Mouse (Mus musculus) urinary bladder, adult 18-20 months (tissue): Measurements from ENCODE around the gene Usp39.

Source experiments
- DNase-seq, 2 experiments: peaks; one replicate each; pipeline ENCODE4 v3.0.0; 2022; ENCODE audit warnings: low spot score in 2 of 2, mixed read lengths in 2 of 2

Usp39 gene

DNA sequence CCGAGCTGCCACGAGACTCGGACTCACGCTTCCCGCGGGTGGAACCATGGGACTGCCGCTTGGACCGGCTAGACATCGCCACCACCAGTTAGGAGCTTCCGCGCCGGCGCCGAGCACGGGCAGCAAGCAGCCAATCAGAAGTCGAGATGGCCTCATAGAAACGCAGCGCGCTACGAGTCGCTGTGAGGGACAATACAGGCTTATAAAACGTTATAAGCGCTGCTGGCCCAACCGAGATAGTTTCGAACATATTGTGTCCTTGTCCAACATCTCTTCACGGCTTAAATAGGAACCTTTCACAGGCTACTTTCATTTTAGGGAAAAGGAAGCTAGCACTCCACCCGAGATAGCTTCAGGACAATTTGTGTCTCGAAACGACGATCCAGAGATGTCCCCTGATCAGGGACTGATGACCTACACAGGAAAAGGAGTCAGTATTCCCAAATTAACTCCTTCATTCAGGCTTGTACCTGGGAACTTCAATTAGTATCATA lies at the start of gene Usp39:
Gene Usp39 (minus strand): TSS at position 111 of the 494 bp plus-strand sequence.
- peak; percentile 81 to 87 for DNase-seq

DNA sequence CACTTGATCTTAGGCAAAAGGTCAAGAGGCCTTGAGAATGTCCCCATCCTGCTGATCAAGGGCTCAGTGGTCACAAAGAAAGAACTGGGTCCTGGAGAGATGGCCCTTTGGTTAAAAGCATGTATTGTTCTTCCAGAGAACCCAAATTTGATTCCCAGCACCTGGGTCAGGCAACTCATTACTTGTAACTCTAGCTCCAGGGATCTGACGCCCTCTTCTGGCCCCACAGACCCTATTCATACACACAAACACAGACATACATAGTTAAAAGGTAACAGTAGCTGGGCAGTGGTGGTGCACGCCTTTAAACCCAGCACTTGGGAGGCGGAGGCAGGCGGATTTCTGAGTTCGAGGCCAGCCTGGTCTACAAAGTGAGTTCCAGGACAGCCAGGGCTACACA lies 47.4 kb upstream of the Usp39 start:
- no peak for DNase-seq

DNA sequence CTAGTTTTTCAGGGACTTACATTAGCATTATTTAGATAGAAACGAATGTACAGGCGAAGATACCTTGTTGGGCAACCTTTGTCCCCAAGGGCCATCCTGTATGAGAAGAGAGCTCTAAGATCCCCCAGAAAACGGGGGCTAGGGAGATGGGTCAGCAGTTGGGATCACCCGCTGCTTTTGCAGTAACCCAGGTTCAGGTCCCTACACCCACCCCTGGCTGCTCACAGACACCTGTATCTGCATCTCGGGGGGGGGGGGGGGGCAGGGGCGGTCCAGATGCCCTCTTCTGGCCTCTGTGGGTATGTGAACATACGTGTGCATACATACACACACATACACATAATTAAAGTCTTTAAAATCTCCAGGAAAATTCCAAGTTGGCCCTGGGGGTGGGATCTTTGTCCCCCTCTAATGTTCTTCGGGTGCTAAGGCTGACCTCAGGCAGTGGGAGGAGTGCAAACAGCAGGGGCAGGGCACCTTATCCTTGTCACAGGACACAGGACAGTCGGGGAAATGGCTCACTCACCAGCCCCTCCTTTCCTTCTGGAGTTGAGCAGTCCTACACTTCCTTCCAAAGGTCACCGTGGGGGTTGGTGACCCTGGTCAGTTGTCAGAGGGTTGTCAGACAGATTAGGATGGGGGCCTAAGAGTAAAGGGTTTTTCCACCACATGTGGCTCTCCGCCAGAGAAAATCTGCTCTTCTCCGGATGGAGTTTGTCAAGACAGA lies 46.0 kb upstream of the Usp39 start:
- peak in 1 of 2 experiments; percentile 37 for DNase-seq

DNA sequence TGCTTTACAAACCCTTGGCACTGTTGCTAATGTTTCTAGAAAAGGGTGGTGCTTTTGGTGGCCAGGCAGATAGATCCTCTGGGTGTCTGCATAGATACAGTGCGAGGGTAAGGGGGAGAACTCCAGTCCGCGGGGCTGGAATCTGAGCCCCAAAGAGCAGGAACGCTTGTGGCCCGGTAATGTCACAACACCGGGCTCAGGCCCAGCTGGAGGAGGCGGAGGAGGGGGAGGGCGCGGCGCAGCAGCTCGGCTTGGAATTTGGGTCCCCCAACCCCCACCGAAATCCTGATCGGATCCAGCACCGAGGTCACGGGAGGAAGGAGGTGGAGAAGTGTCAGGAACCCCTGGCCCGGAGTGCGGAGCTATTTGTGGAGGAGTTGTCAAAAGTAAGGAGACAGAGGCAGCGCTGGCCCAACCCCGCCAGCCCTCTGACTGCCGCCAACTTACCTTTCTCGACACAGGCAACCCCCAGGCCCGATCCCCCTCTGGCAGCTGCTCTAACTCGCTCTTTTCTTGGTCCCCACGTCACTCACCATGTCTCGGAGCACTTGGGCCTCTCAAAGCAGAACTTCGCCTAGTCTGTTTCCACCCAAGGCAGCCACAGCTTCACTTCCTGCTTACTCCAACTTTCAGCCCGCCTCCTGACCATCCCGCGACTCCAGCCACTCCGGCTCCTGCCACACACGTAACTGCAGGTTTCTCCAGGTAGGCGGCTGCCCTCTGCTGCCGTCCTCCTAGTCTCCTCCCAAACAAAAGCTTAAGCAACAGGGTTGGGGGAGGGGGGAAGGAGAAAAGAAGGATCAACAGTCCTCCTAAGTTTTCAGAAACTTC lies 45.2 kb upstream of the Usp39 start, which contains the start of gene Vamp8:
Gene Vamp8 (minus strand): TSS at position 763 of the 831 bp plus-strand sequence.
- DNase-seq: peak; percentile 81 to 82

DNA sequence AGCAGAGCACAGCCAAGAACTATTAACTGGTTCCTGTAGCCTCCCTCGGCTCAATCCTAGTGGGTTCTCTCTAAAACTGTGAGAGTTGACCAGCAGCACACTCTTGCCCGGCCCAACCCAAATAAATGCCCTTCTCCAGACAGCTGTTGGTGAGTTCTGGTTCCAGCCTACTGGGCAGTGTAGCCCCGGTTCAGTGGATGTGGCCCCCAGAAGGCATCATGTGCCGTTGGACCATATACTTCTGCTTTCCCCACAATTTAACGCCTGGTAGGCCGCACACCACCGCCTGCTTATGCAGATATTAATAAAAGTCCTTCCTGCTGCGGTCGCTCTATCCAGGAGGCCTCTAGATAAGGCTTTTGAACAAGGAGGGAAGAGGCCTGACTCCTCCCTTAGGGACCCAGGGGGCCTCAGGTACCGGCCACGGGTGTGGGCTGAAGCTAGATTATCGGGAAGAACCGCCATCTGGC lies 44.5 kb upstream of the Usp39 start:
- no peak for DNase-seq

DNA sequence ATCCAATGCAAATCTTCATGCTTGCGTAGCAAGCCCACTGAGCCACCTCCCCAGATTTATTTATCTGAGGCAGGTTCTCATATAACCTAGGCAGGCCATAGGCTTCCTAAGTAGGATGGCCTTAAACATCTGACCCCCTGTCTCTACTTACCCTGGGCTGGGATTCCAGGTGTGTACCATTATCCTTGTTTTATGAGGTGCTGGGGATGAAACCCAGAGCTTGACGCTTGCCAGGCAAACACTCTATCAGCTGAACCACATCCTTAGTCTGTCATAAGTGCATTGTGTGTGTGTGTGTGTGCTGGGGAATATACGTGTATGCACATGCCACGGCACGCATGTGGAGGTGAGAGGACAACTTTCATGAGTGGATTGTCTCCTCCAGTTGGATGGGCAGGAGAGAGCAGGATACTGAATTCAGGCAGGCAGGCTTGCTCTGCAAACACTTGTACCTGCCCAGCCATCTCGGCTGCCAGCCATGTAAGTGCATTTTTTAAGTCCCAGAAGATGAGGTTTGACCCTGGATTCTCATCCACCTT lies 43.9 kb upstream of the Usp39 start:
- DNase-seq: no peak

DNA sequence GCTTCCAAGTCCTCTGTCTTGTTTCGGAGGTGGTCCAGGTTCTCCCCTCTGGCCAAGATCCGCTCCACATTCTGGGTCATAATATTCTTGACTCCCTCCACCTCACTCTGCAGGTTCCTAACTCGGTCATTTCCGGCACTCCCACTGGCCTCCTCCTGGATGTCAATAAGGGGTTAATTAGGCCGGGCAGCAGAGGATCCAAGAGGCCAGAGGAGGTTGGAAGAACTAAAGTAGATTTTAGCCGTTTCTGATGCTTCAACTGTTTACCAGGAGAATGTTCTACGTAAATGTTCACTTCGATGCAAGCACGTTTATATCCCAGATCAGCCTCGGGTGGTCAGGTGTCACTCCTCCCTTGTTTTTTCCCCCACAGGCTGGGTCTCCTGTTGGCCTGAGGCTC lies 43.3 kb upstream of the Usp39 start:
- no peak for DNase-seq

DNA sequence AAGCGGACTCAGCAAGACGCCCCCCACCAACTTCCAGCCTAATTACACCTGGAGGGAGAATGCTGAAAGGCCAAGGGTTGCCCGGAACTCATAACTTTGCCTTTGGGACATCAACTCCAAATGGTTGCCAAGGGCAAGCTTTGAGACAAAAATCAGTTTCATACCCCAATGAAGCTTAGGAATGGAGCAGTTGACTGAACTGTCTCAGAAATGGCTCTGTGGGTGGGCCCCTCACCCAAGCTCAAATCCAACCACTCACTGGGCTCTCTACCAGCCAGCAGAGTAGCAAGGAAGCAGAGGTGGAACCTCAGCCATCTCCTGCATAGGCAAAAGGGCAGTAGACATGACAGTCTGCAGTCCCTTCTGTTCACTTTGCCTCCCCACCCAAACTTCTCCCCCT lies 42.8 kb upstream of the Usp39 start:
- DNase-seq: no peak

DNA sequence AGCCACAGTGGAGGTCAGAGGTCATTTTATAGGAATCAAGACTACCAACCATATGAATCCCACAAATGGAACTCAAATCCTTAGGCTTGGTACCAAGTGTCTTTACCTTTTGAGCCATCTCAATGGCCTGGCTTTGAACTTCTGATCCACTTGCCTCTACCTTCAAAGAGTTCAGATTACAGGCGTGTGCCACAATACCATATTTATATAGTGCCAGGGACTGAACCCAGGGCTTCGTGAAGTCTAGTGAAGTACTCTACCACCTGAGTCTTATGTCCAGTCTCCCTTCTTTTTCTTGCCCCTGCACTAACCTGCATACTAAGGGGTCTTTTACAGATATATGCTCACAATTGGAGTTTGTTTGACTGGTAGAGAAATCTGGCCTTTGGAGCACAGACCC lies 41.6 kb upstream of the Usp39 start:
- no peak for DNase-seq

DNA sequence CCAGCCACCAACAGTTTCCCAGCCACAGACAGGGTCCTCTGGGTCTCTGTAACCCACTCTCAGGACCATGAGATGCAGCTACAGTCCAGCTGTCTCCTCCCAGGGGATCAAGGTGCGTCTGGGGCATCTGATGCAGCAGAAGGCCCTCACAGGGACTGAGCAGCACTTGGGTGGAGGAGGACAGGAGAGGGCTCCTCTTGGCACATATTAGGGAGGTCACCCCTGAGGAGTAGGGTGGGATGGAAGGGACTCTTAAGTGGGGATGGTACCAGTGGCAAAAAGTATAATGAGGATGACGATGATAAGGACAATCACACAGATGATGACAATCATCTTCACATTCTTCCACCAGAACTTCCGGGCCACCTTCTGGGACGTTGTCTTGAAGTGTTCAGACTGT lies 40.3 kb upstream of the Usp39 start:
- DNase-seq: no peak

DNA sequence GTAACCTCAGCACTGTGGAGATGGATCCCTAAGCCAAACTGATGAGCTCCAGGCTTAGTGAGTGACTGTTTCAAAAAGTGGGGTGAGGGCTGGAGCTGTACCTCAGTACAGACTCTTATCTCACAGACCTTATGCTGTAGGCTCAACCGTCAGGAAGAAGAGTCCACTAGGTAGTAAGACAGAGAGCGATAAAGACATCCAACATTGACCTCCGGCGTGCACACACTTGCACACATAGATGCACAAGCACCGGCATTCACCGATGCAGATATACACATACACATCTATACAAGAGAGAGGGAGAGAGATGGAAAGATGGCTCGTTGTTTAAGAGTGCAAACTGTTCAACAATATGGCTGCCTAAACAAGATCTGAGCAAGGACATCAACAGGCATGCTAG lies 39.0 kb upstream of the Usp39 start:
- DNase-seq: no peak

DNA sequence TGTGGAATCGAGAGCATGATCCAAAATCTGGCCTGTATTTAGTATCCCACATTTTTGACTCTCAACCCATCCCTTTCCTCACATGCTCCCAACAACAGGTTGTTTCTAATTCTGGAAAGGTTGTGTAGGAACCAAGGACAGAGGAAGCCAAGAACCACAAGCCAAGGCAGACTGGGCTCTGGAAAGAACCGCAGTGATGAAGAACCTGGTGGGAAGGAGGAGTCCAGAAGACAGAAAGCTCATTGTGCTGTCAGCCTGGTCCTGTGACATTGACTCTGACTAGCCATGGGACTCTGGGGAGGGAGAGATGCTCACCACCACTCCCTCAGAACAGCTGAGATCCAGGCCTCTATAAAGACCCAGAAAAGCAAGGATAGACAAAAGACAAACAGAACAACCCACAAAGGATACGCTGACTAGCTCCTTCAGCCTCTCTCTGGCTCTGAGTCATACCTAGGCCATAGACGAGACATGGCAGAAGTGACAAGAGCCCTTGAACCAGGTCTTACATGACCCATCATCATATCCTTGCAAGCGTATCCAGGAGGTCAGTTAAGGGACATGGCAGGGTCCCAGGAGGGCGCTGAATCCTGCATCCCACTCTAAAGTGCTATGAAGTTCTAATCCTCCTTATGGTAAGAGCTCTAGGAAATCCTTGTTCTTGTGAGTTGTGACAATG lies 38.3 kb upstream of the Usp39 start:
- DNase-seq: no peak

DNA sequence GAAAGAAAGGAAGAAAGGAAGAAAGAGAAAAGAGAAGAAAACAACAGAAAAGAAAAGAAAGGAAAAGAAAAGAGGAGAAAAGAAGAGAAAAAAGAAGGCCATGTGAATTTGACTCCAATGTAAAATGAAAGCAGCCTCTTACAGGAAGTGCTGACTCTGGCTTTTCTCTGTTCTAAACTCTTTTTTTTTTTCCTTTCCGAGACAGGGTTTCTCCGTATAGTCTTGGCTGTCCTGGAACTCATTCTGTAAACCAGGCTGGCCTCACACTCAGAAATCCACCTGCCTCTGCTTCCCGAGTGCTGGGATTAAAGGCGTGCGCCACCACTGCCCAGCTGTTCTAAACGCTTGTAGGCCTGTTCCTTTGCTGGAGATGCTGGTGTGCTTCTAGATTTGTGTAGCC lies 37.5 kb upstream of the Usp39 start:
- DNase-seq: no peak

DNA sequence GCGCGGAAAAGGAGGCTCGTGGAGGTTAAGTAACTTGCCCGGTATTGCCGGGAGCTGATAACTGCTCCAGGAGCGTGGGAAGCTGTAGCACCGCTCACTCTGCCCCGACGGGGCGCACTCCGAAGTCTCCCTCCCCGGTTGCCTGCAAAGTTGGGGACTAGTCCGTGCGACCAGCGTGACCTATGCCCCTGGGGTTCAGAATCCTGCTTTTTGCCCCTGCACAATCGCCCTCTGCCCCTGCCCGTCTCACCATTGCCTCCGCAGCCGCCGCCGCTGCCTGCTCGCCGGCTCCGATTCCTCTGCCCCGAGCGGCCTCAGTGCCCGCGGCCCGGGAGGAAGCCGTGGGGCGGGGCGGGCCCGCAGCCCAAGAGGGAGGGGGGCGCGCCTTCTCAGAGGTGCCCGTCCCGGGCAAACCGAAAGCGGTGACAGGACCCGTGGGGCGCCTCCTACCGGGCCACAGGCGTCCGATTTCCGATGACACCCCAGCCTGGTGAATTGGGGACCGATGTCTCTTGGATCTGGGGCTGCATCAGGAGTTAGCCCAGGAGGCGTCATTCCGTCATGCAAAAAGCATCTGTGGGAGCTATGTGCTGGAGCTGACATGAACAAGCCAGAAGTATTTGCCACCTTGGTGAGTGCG lies 35.3 kb upstream of the Usp39 start, which contains the start of gene Vamp5:
Gene Vamp5 (minus strand): TSS at position 338 of the 640 bp plus-strand sequence.
- DNase-seq: peak; percentile 86

DNA sequence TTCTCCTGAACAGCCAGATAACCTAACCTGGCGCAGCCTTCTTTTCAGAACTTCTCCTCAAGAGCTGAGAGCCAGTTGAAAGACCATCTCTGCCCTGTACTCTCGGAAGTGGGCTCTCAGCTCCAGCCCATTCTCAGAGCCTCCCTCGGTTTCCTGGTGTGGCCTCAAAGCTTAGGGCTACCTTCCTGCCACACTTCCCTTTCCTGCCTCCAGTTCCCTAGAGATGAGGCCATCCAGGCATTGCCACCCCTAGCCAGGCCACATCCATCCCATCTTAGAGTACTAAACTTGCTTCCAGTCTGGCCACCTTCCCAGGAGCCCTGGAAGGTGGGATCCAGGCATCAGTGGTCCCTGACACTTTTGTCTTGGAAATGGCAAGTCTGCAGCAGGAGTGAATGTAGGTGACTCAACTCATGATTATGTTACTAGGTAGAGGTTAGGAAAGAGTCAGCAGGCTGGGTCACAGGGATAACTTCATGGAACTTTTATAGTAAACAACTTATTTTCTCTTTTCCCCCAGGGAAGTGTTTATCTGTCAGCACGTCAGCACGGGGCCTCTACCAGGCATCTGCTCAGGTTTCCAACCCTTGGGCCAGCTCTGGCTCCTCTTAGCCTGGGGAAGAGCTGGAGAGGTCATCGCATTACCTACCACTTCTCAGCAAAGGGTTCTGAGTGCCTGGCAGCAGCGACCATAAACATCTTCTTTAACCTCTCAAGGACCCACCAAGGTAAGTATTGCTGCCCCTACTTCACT lies 34.6 kb upstream of the Usp39 start:
- DNase-seq: no peak

DNA sequence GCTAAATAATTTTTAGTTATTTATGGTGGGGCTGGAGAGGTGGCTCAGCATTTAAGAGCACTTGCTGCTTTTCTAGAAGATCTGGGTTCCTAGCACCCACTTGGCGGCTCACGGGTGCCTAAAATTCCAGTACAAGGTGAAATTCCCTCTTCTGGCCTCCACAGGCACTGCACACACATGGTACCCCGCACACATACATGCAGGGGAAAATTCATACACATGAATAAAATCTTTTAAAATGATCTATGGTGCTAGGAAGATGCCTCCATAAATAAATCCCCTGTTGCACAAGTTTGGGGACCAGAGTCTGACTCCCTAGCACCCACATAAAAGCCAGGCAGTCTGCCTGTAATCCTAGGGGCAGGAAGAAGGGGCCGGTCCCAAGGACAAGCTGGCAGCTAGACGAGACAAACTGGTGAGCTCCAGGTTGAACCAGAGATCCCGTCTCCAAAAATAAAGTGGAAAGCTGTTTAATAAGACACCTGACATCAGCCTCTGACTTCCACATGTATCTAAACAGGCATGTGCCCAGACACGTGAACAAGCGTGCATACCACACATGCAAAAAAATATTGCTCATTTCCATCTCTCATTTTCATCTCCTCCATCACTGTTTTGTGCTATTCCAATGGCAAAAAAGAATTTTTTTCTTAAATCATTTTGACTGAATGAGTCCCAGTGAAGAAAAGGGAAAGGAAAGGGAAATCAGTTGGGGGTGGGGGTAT lies 33.7 kb upstream of the Usp39 start:
- no peak for DNase-seq

DNA sequence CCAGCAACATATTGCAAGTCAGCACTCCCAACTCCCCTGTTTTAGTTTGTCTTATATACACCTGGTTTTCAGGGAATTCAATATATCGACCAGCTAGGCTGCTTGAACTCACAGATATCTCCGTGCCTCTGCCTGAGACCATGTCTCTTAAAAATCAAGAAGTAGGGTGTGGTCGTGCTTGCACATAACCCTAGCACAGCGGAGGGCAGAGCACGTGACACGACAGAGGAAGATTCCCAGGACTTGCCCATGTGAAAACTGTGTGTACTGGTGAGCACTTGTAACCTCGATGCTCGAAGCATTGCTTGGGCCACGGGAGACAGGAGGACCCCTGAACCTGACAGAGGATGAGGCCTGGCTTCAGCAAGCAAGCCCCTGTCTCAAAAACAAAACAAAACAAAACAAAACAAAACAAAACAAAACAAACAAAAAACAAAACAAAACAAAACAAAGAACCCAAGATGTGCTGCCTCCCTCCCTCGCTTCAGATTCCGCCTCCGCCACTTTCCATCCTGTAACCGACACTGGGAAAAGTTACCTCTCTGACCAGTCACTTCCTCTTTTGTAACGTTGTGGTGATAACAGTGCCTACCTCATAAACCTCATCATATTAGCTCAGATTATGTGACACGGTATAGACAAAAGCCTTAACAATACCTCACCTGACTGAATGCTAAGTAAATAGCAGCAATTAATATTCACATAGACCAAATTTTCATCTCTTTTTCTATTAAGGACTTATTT lies 30.0 kb upstream of the Usp39 start:
- no peak for DNase-seq

DNA sequence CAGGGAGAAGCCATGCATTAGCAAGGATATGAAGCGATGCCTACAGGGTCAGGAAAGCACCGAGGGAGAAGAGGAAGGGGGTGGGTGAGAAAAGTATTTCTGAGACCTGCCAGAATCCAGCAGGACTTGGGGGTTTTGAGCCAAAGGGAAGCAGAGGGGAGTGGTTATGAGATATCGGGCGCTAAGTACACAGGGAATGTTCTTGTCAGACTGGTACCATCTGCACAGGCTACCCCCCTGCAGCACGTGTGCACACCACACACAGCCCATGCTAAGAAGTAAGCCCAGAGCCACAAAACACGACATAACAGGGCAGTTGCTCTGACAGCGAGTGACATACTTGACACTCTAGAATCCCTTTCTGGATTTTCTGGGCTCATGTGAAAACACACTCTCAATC lies 29.2 kb upstream of the Usp39 start:
- no peak for DNase-seq

DNA sequence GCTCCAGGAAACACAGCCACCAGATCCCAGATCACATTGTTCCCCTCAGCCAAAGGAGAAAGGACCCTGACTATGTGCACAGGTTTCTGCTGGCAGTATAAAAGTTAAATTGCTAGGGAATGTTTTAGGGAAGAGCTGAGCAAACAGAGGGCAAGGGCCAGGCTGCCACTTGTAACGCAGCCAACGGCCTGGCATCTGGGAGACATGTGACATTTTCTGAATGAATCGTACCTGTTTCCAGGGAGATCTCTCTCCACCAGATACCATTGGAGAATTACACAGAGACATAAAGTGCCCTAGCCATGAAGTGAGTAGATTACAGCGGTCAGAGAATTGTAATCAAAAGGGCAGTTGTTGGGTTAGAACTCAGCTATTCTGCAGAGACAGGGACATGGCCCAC lies 28.2 kb upstream of the Usp39 start:
- DNase-seq: no peak
